Mouse (Mus musculus): ENCODE measurements around the gene Ccser2. TPM values are rescaled to one million over a fixed set of nuclear protein-coding genes. Genes with fewer than 3 reads are reported as not detected.

Ccser2 gene
- polyA plus RNA-seq, 1 experiment from 2014 or later = 84.4 TPM

GRCm38 (mm10) chr14:36863877-36864489 is 104.6 kb downstream of the Ccser2 start:
- Histone ChIP-seq H3K27me3 (ENCODE audit: control insufficient read depth, insufficient read depth, low read length) (no peaks in the 10 kb centered on the region), H3K9me3 (ENCODE audit: control insufficient read depth, low read length) (no peaks in the 10 kb centered on the region), H3K9ac (no peak overlapping the region), H3K4me3 (replicated peaks; ENCODE audit: low read length) (no peak overlapping the region), H3K27ac (no peak overlapping the region), H3K4me2 (replicated peaks) (peak overlapping the region; percentile 18; the same call in 1 of the 2 replicates), H3K36me3 (replicated peaks; ENCODE audit: control insufficient read depth, insufficient read depth) (no peaks in the 10 kb centered on the region), H3K4me1 (replicated peaks; ENCODE audit: control insufficient read depth, insufficient read depth, low read length) (no peaks in the 10 kb centered on the region)
- DNase-seq (ENCODE audit: low spot score) (peak; percentile 95), ATAC-seq (ENCODE audit: low FRiP score) (peak; percentile 59; the same call in 1 of the 2 replicates)
- 25% methylated on average over 15 of the region's 15 CpGs for WGBS

- peak; percentile 69 for DNase-seq (ENCODE audit: low spot score)
- Histone ChIP-seq H3K27me3 (ENCODE audit: control insufficient read depth, insufficient read depth, low read length) (no peaks in the 10 kb centered on the region), H3K27ac (no peak overlapping the region), H3K9ac (no peak overlapping the region), H3K9me3 (ENCODE audit: control insufficient read depth, low read length) (no peaks in the 10 kb centered on the region), H3K4me1 (replicated peaks; ENCODE audit: control insufficient read depth, insufficient read depth, low read length) (no peaks in the 10 kb centered on the region), H3K4me3 (replicated peaks; ENCODE audit: low read length) (no peak overlapping the region), H3K4me2 (replicated peaks) (no peak overlapping the region), H3K36me3 (replicated peaks; ENCODE audit: control insufficient read depth, insufficient read depth) (no peaks in the 10 kb centered on the region)
- ATAC-seq (ENCODE audit: low FRiP score) = no peak
- WGBS = 21% methylated on average over 7 of the region's 7 CpGs
These were observed 106.2 kb downstream of the Ccser2 start for GRCm38 (mm10) chr14:36862387-36862786.

GRCm38 (mm10) chr14:36858932-36859331 is 109.6 kb downstream of the Ccser2 start:
- Histone ChIP-seq H3K4me1 (replicated peaks; ENCODE audit: control insufficient read depth, insufficient read depth, low read length) (no peaks in the 10 kb centered on the region), H3K27me3 (ENCODE audit: control insufficient read depth, insufficient read depth, low read length) (no peaks in the 10 kb centered on the region), H3K9ac (no peak overlapping the region), H3K36me3 (replicated peaks; ENCODE audit: control insufficient read depth, insufficient read depth) (no peaks in the 10 kb centered on the region), H3K9me3 (ENCODE audit: control insufficient read depth, low read length) (no peaks in the 10 kb centered on the region), H3K4me3 (replicated peaks; ENCODE audit: low read length) (no peak overlapping the region), H3K27ac (no peak overlapping the region), H3K4me2 (replicated peaks) (no peak overlapping the region)
- 84% methylated on average over 4 of the region's 4 CpGs for WGBS
- no peak for ATAC-seq (ENCODE audit: low FRiP score)
- DNase-seq (ENCODE audit: low spot score) = no peak

GRCm38 (mm10) chr14:36852972-36853371 is 115.6 kb downstream of the Ccser2 start:
- H3K36me3 ChIP-seq (replicated peaks; ENCODE audit: control insufficient read depth, insufficient read depth) = no peaks in the 10 kb centered on the region
- H3K4me3 ChIP-seq (replicated peaks; ENCODE audit: low read length) = no peak overlapping the region
- no peaks in the 10 kb centered on the region for H3K9me3 ChIP-seq (ENCODE audit: control insufficient read depth, low read length)
- H3K27ac ChIP-seq = no peak overlapping the region
- DNase-seq (ENCODE audit: low spot score) (no peak), ATAC-seq (ENCODE audit: low FRiP score) (no peak)
- H3K4me1 ChIP-seq (replicated peaks; ENCODE audit: control insufficient read depth, insufficient read depth, low read length) = no peaks in the 10 kb centered on the region
- no peak overlapping the region for H3K4me2 ChIP-seq (replicated peaks)
- H3K9ac ChIP-seq = no peak overlapping the region
- WGBS = 71% methylated on average over 4 of the region's 4 CpGs
- H3K27me3 ChIP-seq (ENCODE audit: control insufficient read depth, insufficient read depth, low read length) = no peaks in the 10 kb centered on the region

- Histone ChIP-seq H3K27me3 (ENCODE audit: control insufficient read depth, insufficient read depth, low read length) (no peaks in the 10 kb centered on the region), H3K9ac (no peak overlapping the region), H3K4me3 (replicated peaks; ENCODE audit: low read length) (no peak overlapping the region), H3K9me3 (ENCODE audit: control insufficient read depth, low read length) (no peaks in the 10 kb centered on the region), H3K36me3 (replicated peaks; ENCODE audit: control insufficient read depth, insufficient read depth) (no peaks in the 10 kb centered on the region), H3K4me1 (replicated peaks; ENCODE audit: control insufficient read depth, insufficient read depth, low read length) (no peaks in the 10 kb centered on the region), H3K27ac (no peak overlapping the region), H3K4me2 (replicated peaks) (no peak overlapping the region)
- ATAC-seq (ENCODE audit: low FRiP score) (no peak), DNase-seq (ENCODE audit: low spot score) (no peak)
- WGBS = 32% methylated on average over 1 of the region's 1 CpGs
These were observed 119.7 kb downstream of the Ccser2 start for GRCm38 (mm10) chr14:36848860-36849259.

Other genes with a start within 250 kb of the Ccser2 start
- 0.26 TPM in 1 of 2 replicates, not detected in the other for gene Rgr, start 80.2 kb upstream of the Ccser2 start, polyA plus RNA-seq (2014; fragmentation: Nextera tagmentation; extraction: Ambion mirVana)
- gene Lrit1, start 86.1 kb upstream of the Ccser2 start, polyA plus RNA-seq (2014; fragmentation: Nextera tagmentation; extraction: Ambion mirVana) = not detected in 2 replicates
- gene Lrit2, start 99.2 kb upstream of the Ccser2 start, polyA plus RNA-seq (2014; fragmentation: Nextera tagmentation; extraction: Ambion mirVana) = not detected in 2 replicates
- 2.7 and 4.3 TPM in 2 replicates for gene Cdhr1, start 129.6 kb upstream of the Ccser2 start, polyA plus RNA-seq (2014; fragmentation: Nextera tagmentation; extraction: Ambion mirVana)
- gene 2610528A11Rik, start 145.2 kb upstream of the Ccser2 start, polyA plus RNA-seq (2014; fragmentation: Nextera tagmentation; extraction: Ambion mirVana) = 0.39 TPM in 1 of 2 replicates, not detected in the other
- gene Ghitm, start 166.5 kb upstream of the Ccser2 start, polyA plus RNA-seq (2014; fragmentation: Nextera tagmentation; extraction: Ambion mirVana) = 213 and 232 TPM in 2 replicates